Comparison of ENCODE assay signal across 9 mouse cellular contexts in genomic region chr2:153657659-153658058, GRCm38 (mm10). TPM values are rescaled to one million over a fixed set of nuclear protein-coding genes. Genes with fewer than 3 reads are reported as not detected.
"Had no signal": no experiment of that assay in that cellular context is flagged by ENCODE, and none has a peak within 500 bp of the region (broad histone marks: within the 10 kb centered on the region; RNA-seq: fewer than 3 reads in every experiment).

No protein-coding gene starts in this region.

RNA-seq across cellular contexts. Expression of gene Dnmt3c, which starts 38.8 kb away (rescaled TPM):
- polyA plus RNA-seq: lung, embryonic 15.5 days; midbrain, embryonic 11.5 days; midbrain, embryonic 15.5 days; midbrain, postnatal 0 days; myocyte; neural tube, embryonic 11.5 days; neural tube, embryonic 13.5 days; small intestine, adult 2 months; thymus, postnatal 0 days had no signal
